Mouse (Mus musculus): ENCODE data around the gene 1700007K13Rik. TPM values are rescaled to one million over a fixed set of nuclear protein-coding genes. Genes with fewer than 3 reads are reported as not detected.
A peak's percentile ranks its signal among the peaks of the same experiment; 100 is the strongest.
"Not testable (repeated sequence)": the region's sequence is repeated elsewhere in the genome, so short reads cannot be mapped to it uniquely, and the experiment has no call there.

The 1700007K13Rik gene
- polyA plus RNA-seq, 1 experiment from 2014 or later = 2.3 TPM

DNA sequence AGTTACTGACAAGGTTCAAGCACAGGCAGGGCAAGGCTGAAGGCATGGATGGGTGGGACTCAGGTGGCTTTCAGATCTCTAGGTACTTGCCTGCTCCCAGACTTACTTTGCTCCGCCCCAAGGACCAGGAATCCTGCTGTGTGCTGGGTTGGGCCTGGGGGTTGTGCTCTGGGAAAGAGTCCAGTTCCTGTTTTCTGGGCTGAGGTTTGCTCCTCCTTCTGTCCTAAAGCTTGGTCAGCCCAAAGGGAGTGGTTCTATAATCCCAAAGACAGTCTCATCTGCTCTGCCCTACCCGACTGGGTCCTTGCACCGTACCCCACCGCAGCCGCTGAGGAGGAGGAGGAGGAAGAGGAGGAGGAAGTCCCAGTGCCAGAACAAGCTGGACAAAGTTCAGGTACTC, 30.5 kb upstream of the 1700007K13Rik start, which contains the start of gene Gbgt1:
Gene Gbgt1 (plus strand): TSS at position 221 of the 400 bp plus-strand sequence.
- Histone ChIP-seq H3K4me3 (replicated peaks) (no peak within 1 kb of the TSS), H3K27me3 (no peaks in the 10 kb centered on the region), H3K4me2 (no peak within 1 kb of the TSS), H3K9me3 (no peaks in the 10 kb centered on the region), H3K9ac (no peak within 1 kb of the TSS), H3K36me3 (replicated peaks) (no peaks in the 10 kb centered on the region), H3K4me1 (no peaks in the 10 kb centered on the region), H3K27ac (no peak within 1 kb of the TSS)
- 75% methylated on average over 5 of the region's 5 CpGs for WGBS
- no peak for ATAC-seq (ENCODE audit: low FRiP score)

DNA sequence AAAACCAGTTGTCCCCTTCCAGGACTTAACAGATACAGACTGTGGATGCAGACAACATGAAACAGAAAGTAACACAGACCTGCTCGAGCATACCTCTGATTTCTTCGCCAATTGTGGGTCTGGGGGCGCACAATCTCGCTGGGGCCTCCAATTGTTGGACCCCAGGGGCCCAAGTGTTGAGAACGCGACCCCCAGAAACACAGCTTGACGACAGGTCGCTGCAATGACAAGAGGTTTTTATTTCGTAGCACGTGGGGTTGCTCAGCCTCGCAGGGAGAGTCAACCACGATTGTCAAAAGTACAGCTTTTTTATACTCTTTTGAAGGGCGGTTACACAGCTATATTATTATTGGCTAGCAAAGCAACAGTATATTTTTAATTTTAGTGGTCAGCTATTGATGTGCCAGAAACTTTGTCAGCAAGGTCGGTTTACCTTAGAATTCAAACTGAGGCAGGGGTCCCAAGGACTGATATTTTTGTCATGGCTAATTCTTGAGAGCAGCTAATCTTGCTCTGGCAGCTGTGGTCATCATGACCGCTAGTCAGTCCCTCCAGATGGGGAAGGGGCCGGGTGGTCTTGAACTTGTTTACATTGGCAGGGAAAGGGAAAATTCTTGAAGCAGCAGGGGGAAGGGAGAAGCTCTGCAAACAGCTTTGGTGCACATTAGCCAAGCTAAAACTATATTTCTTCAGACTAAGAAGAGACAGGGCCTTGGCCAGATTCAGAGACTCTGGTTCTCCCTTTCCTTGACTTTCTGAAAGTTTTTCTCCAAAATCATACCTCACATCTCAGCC, 29.9 kb upstream of the 1700007K13Rik start:
- Histone ChIP-seq H3K9me3 (no peaks in the 10 kb centered on the region), H3K4me1 (no peaks in the 10 kb centered on the region), H3K4me2 (no peak overlapping the region), H3K4me3 (replicated peaks) (no peak overlapping the region), H3K27me3 (no peaks in the 10 kb centered on the region), H3K27ac (no peak overlapping the region), H3K36me3 (replicated peaks) (no peaks in the 10 kb centered on the region), H3K9ac (no peak overlapping the region)
- no peak for ATAC-seq (ENCODE audit: low FRiP score)
- WGBS = 90% methylated on average over 16 of the region's 16 CpGs

GRCm38 (mm10) chr2:28495207-28495756, 29.1 kb upstream of the 1700007K13Rik start:
- Histone ChIP-seq H3K27me3 (no peaks in the 10 kb centered on the region), H3K27ac (no peak overlapping the region), H3K9ac (no peak overlapping the region), H3K4me2 (no peak overlapping the region), H3K9me3 (no peaks in the 10 kb centered on the region), H3K4me3 (replicated peaks) (no peak overlapping the region), H3K4me1 (no peaks in the 10 kb centered on the region), H3K36me3 (replicated peaks) (no peaks in the 10 kb centered on the region)
- WGBS = 88% methylated on average over 14 of the region's 14 CpGs
- ATAC-seq (ENCODE audit: low FRiP score) = no peak

DNA sequence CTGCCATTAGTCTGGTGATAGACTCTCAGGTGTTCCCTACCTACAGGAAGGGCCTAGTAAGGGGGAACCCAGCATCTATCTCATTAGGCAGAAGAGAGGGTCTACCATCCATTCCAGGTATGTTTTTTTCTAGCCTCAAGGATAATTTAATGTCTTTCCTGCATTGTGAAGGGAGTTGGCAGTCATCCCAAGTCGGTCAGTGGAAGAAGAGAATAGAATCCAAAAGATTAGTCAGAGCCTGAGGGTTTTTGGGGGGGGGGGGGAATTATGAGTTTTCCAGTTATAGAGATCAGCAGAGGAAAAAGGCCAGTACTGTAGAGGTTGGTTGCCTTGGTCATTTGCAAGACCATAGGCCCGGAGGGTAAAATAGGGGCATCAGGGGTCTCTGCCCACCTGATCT, 28.4 kb upstream of the 1700007K13Rik start:
- no peak overlapping the region for H3K4me2 ChIP-seq
- H3K36me3 ChIP-seq (replicated peaks) = no peaks in the 10 kb centered on the region
- no peaks in the 10 kb centered on the region for H3K27me3 ChIP-seq
- H3K9ac ChIP-seq = no peak overlapping the region
- H3K4me1 ChIP-seq = no peaks in the 10 kb centered on the region
- H3K4me3 ChIP-seq (replicated peaks) = no peak overlapping the region
- no peak overlapping the region for H3K27ac ChIP-seq
- H3K9me3 ChIP-seq = no peaks in the 10 kb centered on the region
- 76% methylated on average over 2 of the region's 2 CpGs for WGBS
- no peak for ATAC-seq (ENCODE audit: low FRiP score)

DNA sequence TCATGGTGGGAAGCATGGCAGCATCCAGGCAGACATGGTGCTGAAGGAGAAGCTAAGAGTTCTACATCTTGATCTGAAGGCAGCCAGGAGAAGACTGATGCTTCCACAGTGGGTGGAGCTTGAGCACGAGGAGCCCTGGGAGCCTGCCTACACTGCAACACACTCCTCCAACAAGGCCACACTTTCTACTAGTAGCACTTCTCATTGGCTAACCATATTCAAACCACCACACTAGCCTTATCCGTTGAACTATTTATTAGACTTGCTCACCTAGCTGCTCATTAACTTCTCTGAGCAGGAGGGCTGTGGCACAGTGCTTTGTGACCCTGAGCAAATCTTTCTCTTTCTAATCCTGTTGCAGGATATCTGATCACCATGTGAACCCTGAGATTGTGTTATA, 17.7 kb upstream of the 1700007K13Rik start:
- Histone ChIP-seq H3K9me3 (no peaks in the 10 kb centered on the region), H3K4me1 (no peaks in the 10 kb centered on the region), H3K4me2 (no peak overlapping the region), H3K9ac (no peak overlapping the region), H3K27me3 (no peaks in the 10 kb centered on the region), H3K27ac (no peak overlapping the region), H3K36me3 (replicated peaks) (no peaks in the 10 kb centered on the region), H3K4me3 (replicated peaks) (no peak overlapping the region)
- ATAC-seq (ENCODE audit: low FRiP score) = no peak
- 78% methylated on average over 2 of the region's 2 CpGs for WGBS

- 79% methylated on average over 19 of the region's 20 CpGs for WGBS
Observed at GRCm38 (mm10) chr2:28479208-28480204, 13.4 kb upstream of the 1700007K13Rik start.

GRCm38 (mm10) chr2:28477993-28478392, 11.9 kb upstream of the 1700007K13Rik start:
- H3K4me2 ChIP-seq; ATAC-seq (ENCODE audit: low FRiP score); H3K9ac ChIP-seq; H3K27me3 ChIP-seq; H3K4me1 ChIP-seq; H3K36me3 ChIP-seq (replicated peaks); H3K27ac ChIP-seq; H3K9me3 ChIP-seq; H3K4me3 ChIP-seq (replicated peaks): not testable (repeated sequence)
- 90% methylated on average over 5 of the region's 5 CpGs for WGBS

More at GRCm38 (mm10) chr2:28479208-28480204, 13.4 kb upstream of the 1700007K13Rik start:
- Histone ChIP-seq H3K4me1 (no peaks in the 10 kb centered on the region), H3K9ac (no peak overlapping the region), H3K27me3 (no peaks in the 10 kb centered on the region), H3K9me3 (no peaks in the 10 kb centered on the region), H3K27ac (no peak overlapping the region), H3K36me3 (replicated peaks) (no peaks in the 10 kb centered on the region), H3K4me2 (no peak overlapping the region), H3K4me3 (replicated peaks) (no peak overlapping the region)
- no peak for ATAC-seq (ENCODE audit: low FRiP score)

GRCm38 (mm10) chr2:28472011-28472410, 5.9 kb upstream of the 1700007K13Rik start:
- not testable (repeated sequence) for H3K27ac ChIP-seq; ATAC-seq (ENCODE audit: low FRiP score); H3K9ac ChIP-seq; H3K27me3 ChIP-seq; H3K4me3 ChIP-seq (replicated peaks); H3K4me2 ChIP-seq; H3K9me3 ChIP-seq
- H3K4me1 ChIP-seq = peaks cover 11% of the 10 kb centered on the region
- H3K36me3 ChIP-seq (replicated peaks) = peaks cover 44% of the 10 kb centered on the region
- 91% methylated on average over 8 of the region's 8 CpGs for WGBS

DNA sequence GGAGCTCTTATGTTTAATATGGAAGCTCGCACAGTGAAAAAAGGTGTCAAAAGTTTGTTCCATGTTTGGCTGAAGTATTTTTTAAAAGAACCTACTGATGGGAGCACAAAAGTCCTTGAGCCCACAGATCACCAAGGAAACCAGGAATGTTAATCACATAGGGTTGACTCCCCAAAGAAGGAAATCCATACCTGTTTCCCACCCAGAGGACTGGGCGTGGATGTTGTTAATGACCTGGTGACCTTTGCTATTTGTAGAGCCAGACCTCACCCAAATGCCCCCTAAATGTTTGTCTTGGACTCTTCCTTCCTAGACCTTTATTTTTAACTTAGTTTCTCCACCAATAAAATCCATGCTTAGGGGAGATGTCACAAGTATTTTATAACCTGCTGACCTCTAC, 4.5 kb upstream of the 1700007K13Rik start:
- H3K4me3 ChIP-seq (replicated peaks) = no peak overlapping the region
- 93% methylated on average over 2 of the region's 2 CpGs for WGBS
- H3K9me3 ChIP-seq = no peaks in the 10 kb centered on the region
- 0 out of 2 replicates have a peak, but pooled peaks cover 3% of the 10 kb centered on the region for H3K27me3 ChIP-seq
- H3K4me2 ChIP-seq = no peak overlapping the region
- no peak overlapping the region for H3K27ac ChIP-seq
- no peak for ATAC-seq (ENCODE audit: low FRiP score)
- no peak overlapping the region for H3K9ac ChIP-seq
- peaks cover 44% of the 10 kb centered on the region for H3K36me3 ChIP-seq (replicated peaks)
- peaks cover 21% of the 10 kb centered on the region for H3K4me1 ChIP-seq

GRCm38 (mm10) chr2:28469461-28469860, 3.3 kb upstream of the 1700007K13Rik start:
- no peak for ATAC-seq (ENCODE audit: low FRiP score)
- Histone ChIP-seq H3K4me2 (no peak overlapping the region), H3K27ac (no peak overlapping the region), H3K9me3 (no peaks in the 10 kb centered on the region), H3K9ac (no peak overlapping the region), H3K27me3 (peaks cover 14% of the 10 kb centered on the region; the same call in 1 of the 2 replicates), H3K36me3 (replicated peaks) (peaks cover 44% of the 10 kb centered on the region), H3K4me1 (peaks cover 25% of the 10 kb centered on the region), H3K4me3 (replicated peaks) (no peak overlapping the region)
- WGBS = 97% methylated on average over 14 of the region's 14 CpGs

DNA sequence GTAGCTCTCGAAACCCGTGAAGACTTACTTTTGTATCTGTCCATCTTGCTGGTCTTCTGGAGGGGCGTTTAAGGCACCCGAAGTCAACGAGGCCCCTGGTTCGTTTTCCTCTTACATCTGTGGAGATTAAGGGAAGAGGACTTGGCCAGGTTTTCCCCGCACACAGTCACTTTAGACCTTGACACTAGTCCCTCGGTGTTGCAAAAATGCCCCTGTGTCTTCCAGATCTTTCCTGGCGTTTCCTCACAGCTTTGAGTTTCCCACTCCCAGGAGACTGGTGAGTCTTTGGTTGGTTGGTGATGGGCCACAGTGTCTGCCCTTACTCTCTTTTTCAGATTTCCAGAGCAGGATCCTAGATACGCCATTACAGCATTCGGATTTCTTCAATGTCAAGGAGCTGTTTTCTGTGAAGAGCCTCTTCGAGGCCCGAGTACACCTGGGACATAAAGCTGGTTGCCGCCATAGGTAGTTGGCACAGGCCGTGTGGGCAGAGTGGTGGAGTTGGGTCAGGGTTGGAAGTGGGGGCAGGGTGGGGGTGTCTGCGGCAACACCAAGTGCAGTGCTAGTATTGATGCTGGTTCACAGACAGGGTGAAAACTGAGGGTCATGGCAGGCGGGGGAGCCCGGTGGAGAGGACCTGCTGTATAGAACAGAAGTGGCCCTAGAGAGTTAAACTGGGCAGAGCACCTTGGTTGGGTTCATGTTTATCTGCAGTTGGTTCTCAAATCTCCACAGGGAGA, 2.5 kb upstream of the 1700007K13Rik start:
- H3K36me3 ChIP-seq (replicated peaks) = peaks cover 44% of the 10 kb centered on the region
- peak overlapping the region; percentile 95 for H3K4me3 ChIP-seq (replicated peaks)
- H3K4me1 ChIP-seq = peaks cover 25% of the 10 kb centered on the region
- H3K27me3 ChIP-seq = peaks cover 14% of the 10 kb centered on the region; the same call in 1 of the 2 replicates
- H3K27ac ChIP-seq = no peak overlapping the region
- WGBS = 52% methylated on average over 18 of the region's 18 CpGs
- H3K9ac ChIP-seq = peak overlapping the region; percentile 95
- H3K4me2 ChIP-seq = peak overlapping the region; percentile 78
- no peak for ATAC-seq (ENCODE audit: low FRiP score)
- no peaks in the 10 kb centered on the region for H3K9me3 ChIP-seq
